Mouse (Mus musculus): Measurements from ENCODE around the gene Olfr65. TPM values are rescaled to one million over a fixed set of nuclear protein-coding genes. Genes with fewer than 3 reads are reported as not detected.
A peak's percentile ranks its signal among the peaks of the same experiment; 100 is the strongest.

The Olfr65 gene
- total RNA-seq (2021), result not detected
- long read RNA-seq, experiment 1, result 0 reads
- long read RNA-seq, experiment 2, result 0 reads

GRCm38 (mm10) chr7:103903187-103903586, at the start of gene Olfr65:
Gene Olfr65 (plus strand): TSS chr7:103903487.
- DNase-seq (ENCODE audit: low spot score in 2 of 2), result no peak

GRCm38 (mm10) chr7:103854669-103855068, 48.6 kb upstream of the Olfr65 start:
- DNase-seq (ENCODE audit: low spot score in 2 of 2), result no peak

- no peak for DNase-seq (ENCODE audit: low spot score in 2 of 2)
Measured at GRCm38 (mm10) chr7:103859076-103859475, 44.2 kb upstream of the Olfr65 start.

GRCm38 (mm10) chr7:103860855-103861254, 42.4 kb upstream of the Olfr65 start:
- peak in 1 of 2 experiments; percentile 17 for DNase-seq (ENCODE audit: low spot score in 2 of 2)

- no peak for DNase-seq (ENCODE audit: low spot score in 2 of 2)
Measured at GRCm38 (mm10) chr7:103861531-103861930, 41.8 kb upstream of the Olfr65 start.

- no peak for DNase-seq (ENCODE audit: low spot score in 2 of 2)
Measured at GRCm38 (mm10) chr7:103865716-103866115, 37.6 kb upstream of the Olfr65 start.

GRCm38 (mm10) chr7:103870667-103871066, 32.6 kb upstream of the Olfr65 start:
- DNase-seq (ENCODE audit: low spot score in 2 of 2), result no peak

GRCm38 (mm10) chr7:103873064-103873463, 30.2 kb upstream of the Olfr65 start:
- no peak for DNase-seq (ENCODE audit: low spot score in 2 of 2)

GRCm38 (mm10) chr7:103874451-103874850, 28.8 kb upstream of the Olfr65 start:
- no peak for DNase-seq (ENCODE audit: low spot score in 2 of 2)

- no peak for DNase-seq (ENCODE audit: low spot score in 2 of 2)
Measured at GRCm38 (mm10) chr7:103877093-103877492, 26.2 kb upstream of the Olfr65 start.

- no peak for DNase-seq (ENCODE audit: low spot score in 2 of 2)
Measured at GRCm38 (mm10) chr7:103886152-103886551, 17.1 kb upstream of the Olfr65 start, which contains the start of gene Olfr66. Gene Olfr66 (minus strand): TSS chr7:103886252.

- DNase-seq (ENCODE audit: low spot score in 2 of 2), result no peak
Measured at GRCm38 (mm10) chr7:103894385-103894784, 8.9 kb upstream of the Olfr65 start, which contains the start of gene Olfr64. Gene Olfr64 (minus strand): TSS chr7:103894485.

- DNase-seq (ENCODE audit: low spot score in 2 of 2), result no peak
Measured at GRCm38 (mm10) chr7:103910047-103910446, 6.8 kb downstream of the Olfr65 start.

- no peak for DNase-seq (ENCODE audit: low spot score in 2 of 2)
Measured at GRCm38 (mm10) chr7:103912969-103913511, 9.8 kb downstream of the Olfr65 start.

GRCm38 (mm10) chr7:103915338-103915737, 12.1 kb downstream of the Olfr65 start:
- no peak for DNase-seq (ENCODE audit: low spot score in 2 of 2)

- DNase-seq (ENCODE audit: low spot score in 2 of 2), result no peak
Measured at GRCm38 (mm10) chr7:103928525-103928924, 25.2 kb downstream of the Olfr65 start, which contains the start of gene Olfr631. Gene Olfr631 (plus strand): TSS chr7:103928825.

- no peak for DNase-seq (ENCODE audit: low spot score in 2 of 2)
Measured at GRCm38 (mm10) chr7:103934264-103934663, 31.0 kb downstream of the Olfr65 start, which contains the start of gene Olfr632. Gene Olfr632 (plus strand): TSS chr7:103934347.

GRCm38 (mm10) chr7:103942730-103943129, 39.4 kb downstream of the Olfr65 start:
- peak in 1 of 2 experiments; percentile 30 for DNase-seq (ENCODE audit: low spot score in 2 of 2)

- no peak for DNase-seq (ENCODE audit: low spot score in 2 of 2)
Measured at GRCm38 (mm10) chr7:103944137-103944536, 40.9 kb downstream of the Olfr65 start, which contains the start of gene Olfr633. Gene Olfr633 (plus strand): TSS chr7:103944437.

Measured in gastrocnemius, postnatal 4 days (tissue).